ENCODE assay signal across 3 mouse cellular contexts in the genomic region with DNA sequence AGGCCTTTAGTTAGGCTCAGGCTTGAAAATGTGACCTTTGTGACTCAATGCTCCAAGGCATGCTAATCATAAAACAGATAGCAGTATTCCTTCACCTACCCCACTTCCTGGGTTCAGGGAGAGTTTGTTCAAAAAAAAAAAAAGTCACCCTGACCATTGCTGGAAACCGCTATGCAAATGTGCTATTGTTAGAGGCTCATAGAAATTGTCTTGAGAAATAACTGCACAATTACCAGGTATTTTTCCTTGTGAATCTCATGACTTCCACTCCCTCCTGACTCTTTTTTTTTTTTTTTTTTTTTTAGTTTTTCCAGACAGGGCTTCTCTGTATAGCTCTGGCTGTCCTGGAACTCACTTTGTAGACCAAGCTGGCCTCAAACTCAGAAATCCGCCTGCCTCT. TPM values are rescaled to one million over a fixed set of nuclear protein-coding genes. Genes with fewer than 3 reads are reported as not detected.
DNase-seq lines count a peak whose midpoint lies in the region; ATAC-seq and TF ChIP-seq lines count a peak whose summit lies in the region.
"Not testable (repeated sequence)": the region's sequence is repeated elsewhere in the genome, so short reads cannot be mapped to it uniquely, and the experiment has no call there.

No protein-coding gene starts in this region.

- H3K27me3 ChIP-seq in CH12.LX (replicated peaks); intestine, postnatal 0 days (replicated peaks; ENCODE audit: control insufficient read depth, insufficient read depth, low read length): not testable (repeated sequence)

- not testable (repeated sequence) for H3K4me2 ChIP-seq in CH12.LX (ENCODE audit: insufficient read depth, low read depth, poor library complexity, severe bottlenecking); intestine, postnatal 0 days (replicated peaks; ENCODE audit: low read depth)

- TF ChIP-seq CTCF in CH12.LX (conservative IDR thresholded peaks at IDR 0.05 in 1 of 2, IDR thresholded peaks at IDR 0.05 in 1 of 2; ENCODE audit: low read depth in 2 of 2, low read length in 2 of 2); intestine, postnatal 0 days (IDR thresholded peaks at IDR 0.05; ENCODE audit: low read depth): not testable (repeated sequence)

- H3K79me2 ChIP-seq in CH12.LX (replicated peaks; ENCODE audit: control insufficient read depth, extremely low read depth, insufficient read depth, poor library complexity, severe bottlenecking), result not testable (repeated sequence)

- not testable (repeated sequence) for TF ChIP-seq POLR2A in CH12.LX (IDR thresholded peaks at IDR 0.05; ENCODE audit: low read depth, low read length)

- TF ChIP-seq EP300 in CH12.LX (IDR thresholded peaks at IDR 0.05; ENCODE audit: low read length), result not testable (repeated sequence)

- not testable (repeated sequence) for H3K4me3 ChIP-seq in CH12.LX (replicated peaks in 1 of 3; ENCODE audit: low read depth in 2 of 3, low read length in 2 of 3, poor library complexity in 1 of 3); ES-E14 (ENCODE audit: insufficient read depth in 1 of 2, low read depth in 1 of 2, low read length in 2 of 2, poor library complexity in 1 of 2, severe bottlenecking in 1 of 2); intestine, postnatal 0 days (ENCODE audit: low read depth, low read length)

- not testable (repeated sequence) for ATAC-seq in intestine, postnatal 0 days

- not testable (repeated sequence) for TF ChIP-seq RAD21 in CH12.LX (IDR thresholded peaks at IDR 0.05; ENCODE audit: low read depth, low read length)

- not testable (repeated sequence) for H3K9ac ChIP-seq in CH12.LX (ENCODE audit: insufficient read depth, low read depth); ES-E14 (ENCODE audit: insufficient read depth, low read depth, low read length, poor library complexity, severe bottlenecking); intestine, postnatal 0 days (ENCODE audit: low read depth, low read length)

- not testable (repeated sequence) for H3K9me3 ChIP-seq in CH12.LX (replicated peaks; ENCODE audit: low read length); ES-E14 (ENCODE audit: control insufficient read depth, insufficient read depth, low read depth, low read length); intestine, postnatal 0 days (ENCODE audit: control insufficient read depth)

- not testable (repeated sequence) for DNase-seq in CH12.LX (ENCODE audit: extremely low read depth); ES-E14 (ENCODE audit: low read depth, low spot score)

- in situ Hi-C loops in CH12.LX (cut with MboI; ENCODE audit: low pct_ligation_motif_present, low pct_unique_long_range_greater_than_20kb, low sequenced_read_pairs); ES-E14 (cut with MboI; ENCODE audit: low sequenced_read_pairs in 2 of 2, unreplicated experiment in 2 of 2): not testable (repeated sequence)

- not testable (repeated sequence) for H3K36me3 ChIP-seq in CH12.LX (replicated peaks in 1 of 2; ENCODE audit: control insufficient read depth in 1 of 2, insufficient read depth in 1 of 2, low read length in 1 of 2); ES-E14 (ENCODE audit: control insufficient read depth, insufficient read depth, low read length, poor library complexity, severe bottlenecking); intestine, postnatal 0 days (ENCODE audit: control insufficient read depth, insufficient read depth)

- 74% methylated on average over 2 of the region's 2 CpGs for WGBS in intestine, postnatal 0 days

- dilution Hi-C loops in CH12.LX (cut with MboI; ENCODE audit: extremely low pct_ligation_motif_present, extremely low pct_unique_long_range_greater_than_20kb, low sequenced_read_pairs), result not testable (repeated sequence)

- H3K4me1 ChIP-seq in CH12.LX (ENCODE audit: control insufficient read depth in 1 of 2, insufficient read depth in 2 of 2) (peaks cover 0 to 12% of the 10 kb centered on the region in 2 experiments; a peak in 2 of 4 replicates), ES-E14 (ENCODE audit: control insufficient read depth in 2 of 2, insufficient read depth in 2 of 2, low read length in 2 of 2, poor library complexity in 1 of 2) (peaks cover 3 to 15% of the 10 kb centered on the region in 2 experiments; a peak in 3 of 4 replicates)
- H3K4me1 ChIP-seq in intestine, postnatal 0 days (replicated peaks; ENCODE audit: control insufficient read depth, insufficient read depth, low read length), result not testable (repeated sequence)

- H3K27ac ChIP-seq in CH12.LX (ENCODE audit: insufficient read depth, low read depth); ES-E14 (ENCODE audit: insufficient read depth, low read depth, low read length, poor library complexity, severe bottlenecking): not testable (repeated sequence)
- H3K27ac ChIP-seq in intestine, postnatal 0 days (ENCODE audit: low read depth, low read length), result 0 out of 2 replicates have a peak overlapping the region, but pooled peaks have one; percentile 50

TF ChIP-seq in CH12.LX, 34 proteins besides CTCF, POLR2A, EP300 and RAD21:
- peak; percentile 69 for TF ChIP-seq ZNF384 (IDR thresholded peaks at IDR 0.05; ENCODE audit: low read depth, low read length)
TF ChIP-seq in CH12.LX: peak in this region for 1; not testable (repeated sequence) for 33.

TF ChIP-seq in ES-E14, 5 proteins besides CTCF, POLR2A, EP300 and RAD21:
- peak; percentile 52; the same call in 1 of the 2 replicates for TF ChIP-seq ZNF384 (IDR thresholded peaks at IDR 0.05; ENCODE audit: low read depth, low read length)

RNA-seq across cellular contexts. Expression of a gene that starts 11.9 kb away (rescaled TPM):
- total RNA-seq in CH12.LX (2012; rRNA removed) (16.8 and 18.7 TPM in 2 replicates), CH12.LX (2014; rRNA removed) (10.0 and 10.3 TPM in 2 replicates), ES-E14 (2012; rRNA removed) (69.9 and 92.7 TPM in 2 replicates)
- polyA plus RNA-seq in CH12.LX (2012; ENCODE audit: insufficient read length, low read depth), result 24.4 and 26.9 TPM in 2 replicates
- polyA plus RNA-seq in intestine, postnatal 0 days (2015; fragmentation: Nextera tagmentation; extraction: Ambion mirVana), result 64.3 and 78.9 TPM in 2 replicates
